Mouse (Mus musculus) testis, postnatal 14 days (tissue): ENCODE measurements around the gene Abcb9.

Source experiments
- DNase-seq: peaks from one replicate; pipeline ENCODE4 v3.0.0; 2021; ENCODE audit warnings: low spot score

Gene Abcb9

DNA sequence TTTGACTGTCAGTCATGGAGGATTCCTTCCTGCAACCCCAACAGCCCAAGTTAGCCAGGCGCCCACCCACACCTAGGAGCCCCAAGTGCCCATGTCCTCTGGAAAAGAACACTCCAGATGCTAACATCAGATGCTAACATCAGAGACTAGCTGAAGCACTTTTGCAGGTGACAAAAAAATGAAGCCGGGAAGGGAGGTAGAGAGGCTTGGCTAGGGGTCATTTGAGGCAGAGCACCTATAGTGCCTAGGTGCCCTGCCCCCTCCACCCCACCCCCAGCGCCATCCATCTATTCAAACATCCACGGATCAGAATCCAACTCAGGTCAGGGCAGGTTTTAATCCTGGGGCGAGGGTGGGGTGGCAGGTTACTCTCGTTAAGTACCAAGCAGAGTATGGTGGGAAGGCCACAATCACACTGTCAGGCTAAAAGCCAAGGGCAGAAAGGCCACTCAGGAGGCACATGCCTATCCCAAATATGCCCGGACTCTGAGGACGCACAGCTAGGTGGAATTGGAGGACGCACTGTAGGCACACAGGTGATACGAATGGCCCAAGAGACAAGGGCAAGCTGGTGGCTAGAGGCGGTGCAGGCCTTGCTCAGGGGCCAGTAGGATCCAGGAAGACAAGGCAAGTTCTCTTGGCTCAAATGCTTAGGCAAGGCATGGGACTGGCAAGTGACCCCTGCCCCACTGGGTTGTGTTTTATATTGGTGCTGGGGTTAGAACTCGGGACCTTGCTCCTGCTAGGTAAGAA lies 1.6 kb downstream of the Abcb9 start:
- no peak for DNase-seq

DNA sequence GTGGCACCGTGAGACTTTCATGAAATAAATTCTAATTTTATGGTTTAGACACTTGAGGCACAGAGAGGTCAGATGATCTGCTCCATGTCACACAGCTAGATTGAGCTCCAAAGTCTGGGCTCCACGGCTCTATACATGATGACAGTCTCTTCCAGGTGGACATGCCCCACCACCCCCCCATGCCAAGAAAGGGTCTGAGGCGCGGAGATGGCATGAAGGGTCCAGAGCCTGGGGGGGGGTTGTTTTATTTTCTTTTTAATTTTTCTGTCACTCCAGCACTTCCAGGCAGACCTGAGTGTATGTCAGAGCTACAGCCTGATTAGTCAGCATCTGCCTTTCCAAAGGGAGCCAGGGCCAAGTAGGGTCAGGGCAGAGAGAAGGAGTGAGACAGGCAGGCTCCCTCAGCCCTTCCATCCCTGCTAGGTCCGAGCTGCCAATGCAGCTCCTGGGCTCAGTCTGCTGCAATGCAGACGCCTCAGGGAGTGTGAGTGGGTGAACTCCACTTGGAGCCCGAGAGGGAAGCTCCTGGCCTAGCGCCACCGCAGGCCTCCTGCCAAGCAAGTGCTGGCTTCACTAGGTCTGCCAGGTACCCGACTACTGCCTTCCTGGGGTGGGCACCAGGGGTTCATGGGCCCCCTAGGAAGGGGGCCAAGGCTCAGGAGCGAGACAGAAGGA lies 2.3 kb downstream of the Abcb9 start:
- DNase-seq = no peak

DNA sequence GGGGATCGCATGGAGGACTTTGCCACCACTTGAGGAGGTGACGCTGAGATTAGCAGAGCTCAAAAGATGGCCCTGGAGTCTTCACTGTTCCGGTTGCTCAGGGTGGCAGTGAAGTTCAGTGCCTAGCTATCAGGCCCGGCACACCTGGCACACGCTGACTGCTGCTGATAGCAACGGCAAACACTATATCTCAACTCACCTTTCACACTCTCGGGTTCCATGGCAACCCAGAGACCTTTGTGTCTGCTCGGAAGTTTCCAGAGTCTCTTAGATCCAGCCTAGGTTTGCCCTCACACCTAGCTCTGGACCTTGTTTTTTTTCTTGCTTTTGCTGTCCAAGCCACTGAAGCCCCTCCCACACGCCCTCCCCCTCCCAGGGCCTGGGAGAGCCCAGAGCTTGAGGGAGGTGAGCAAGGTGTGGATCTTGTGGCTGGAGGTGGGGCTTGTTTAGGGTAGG lies 3.6 kb downstream of the Abcb9 start:
- no peak for DNase-seq

DNA sequence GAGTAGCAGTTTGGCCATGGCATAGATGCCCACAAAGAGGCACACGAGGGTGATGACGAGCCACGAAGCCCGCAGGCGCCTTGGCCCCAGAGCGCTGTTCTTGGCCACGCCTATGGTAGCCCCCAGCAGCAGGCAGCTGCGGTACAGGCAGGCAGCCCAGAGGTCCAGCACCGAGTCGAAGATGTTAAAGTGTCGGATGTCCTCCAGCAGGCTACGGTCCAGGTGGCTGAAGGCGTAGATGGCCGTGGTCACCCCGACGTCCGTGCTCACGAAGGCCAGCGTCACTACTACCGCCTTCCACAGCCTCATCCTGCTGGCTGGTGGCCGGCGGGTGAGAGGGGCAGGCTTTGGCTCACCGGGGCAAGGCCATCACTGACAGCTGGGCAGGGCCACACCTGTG lies 5.7 kb downstream of the Abcb9 start:
- DNase-seq = no peak

DNA sequence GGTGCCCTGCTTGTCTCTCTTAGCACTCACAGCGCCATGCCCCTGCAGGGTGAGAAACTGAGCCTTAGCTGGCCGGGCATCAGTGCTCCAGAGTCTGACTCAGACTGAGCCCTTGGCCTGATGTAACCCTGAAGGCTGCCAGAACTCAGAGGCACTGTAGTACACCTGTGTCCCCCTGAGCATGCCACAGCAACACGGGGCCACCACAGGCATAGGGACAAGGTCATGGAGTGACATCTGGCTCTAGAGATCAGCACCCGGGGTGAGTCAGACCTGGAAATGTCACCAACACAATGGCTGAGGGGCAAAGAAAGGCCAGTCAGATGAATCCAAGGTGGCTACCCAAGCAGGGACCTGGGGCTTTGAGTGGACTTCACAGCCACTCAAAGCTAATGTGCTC lies 8.7 kb downstream of the Abcb9 start:
- no peak for DNase-seq

DNA sequence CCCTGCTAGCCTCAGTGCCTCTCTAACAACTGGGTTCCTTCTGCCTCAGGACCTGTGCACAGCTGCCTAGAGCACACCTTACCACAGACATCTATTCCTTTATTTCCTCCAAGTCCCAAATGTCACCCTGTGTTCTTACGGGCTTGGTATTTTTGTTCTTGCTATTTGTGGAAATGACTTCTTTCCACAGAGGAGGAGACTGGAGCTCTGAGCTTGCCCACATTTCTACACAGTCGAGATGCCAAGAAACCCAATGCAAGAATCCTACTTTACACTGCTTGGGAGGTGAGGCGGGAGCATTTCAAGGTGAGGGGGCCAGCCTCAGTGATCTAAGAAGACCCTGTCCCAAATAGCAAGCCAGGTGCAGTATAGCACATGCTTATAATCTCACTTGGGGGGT lies 10.1 kb downstream of the Abcb9 start:
- DNase-seq = no peak

DNA sequence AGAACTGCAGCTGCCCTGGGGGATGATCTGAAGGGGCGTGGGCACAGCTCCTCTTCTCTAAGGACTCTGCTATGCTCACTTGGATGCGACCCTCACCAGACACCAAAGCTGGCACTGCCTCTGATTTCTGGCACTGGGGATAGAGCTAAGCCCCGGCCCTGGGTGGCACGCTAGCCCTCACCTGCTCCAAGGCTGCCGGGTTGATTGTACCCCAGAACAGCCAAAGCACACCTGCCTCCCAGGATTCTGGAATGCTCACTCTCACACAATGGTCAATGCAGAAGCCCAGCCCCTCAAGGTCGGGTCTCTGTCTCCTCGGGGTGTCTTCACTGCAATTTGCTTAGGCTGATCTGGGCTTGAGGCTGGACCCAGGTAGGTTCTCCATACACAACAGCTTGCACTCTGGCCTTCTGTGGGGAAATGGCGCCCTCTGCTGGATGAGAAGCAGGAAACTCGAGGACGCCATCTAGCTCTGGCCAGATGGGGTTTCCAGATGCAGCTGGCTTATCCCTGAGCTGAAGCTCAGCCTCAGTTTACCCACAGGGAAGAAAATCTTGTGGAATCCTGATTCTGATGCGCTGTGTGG lies 10.9 kb downstream of the Abcb9 start:
- DNase-seq = peak; percentile 57

DNA sequence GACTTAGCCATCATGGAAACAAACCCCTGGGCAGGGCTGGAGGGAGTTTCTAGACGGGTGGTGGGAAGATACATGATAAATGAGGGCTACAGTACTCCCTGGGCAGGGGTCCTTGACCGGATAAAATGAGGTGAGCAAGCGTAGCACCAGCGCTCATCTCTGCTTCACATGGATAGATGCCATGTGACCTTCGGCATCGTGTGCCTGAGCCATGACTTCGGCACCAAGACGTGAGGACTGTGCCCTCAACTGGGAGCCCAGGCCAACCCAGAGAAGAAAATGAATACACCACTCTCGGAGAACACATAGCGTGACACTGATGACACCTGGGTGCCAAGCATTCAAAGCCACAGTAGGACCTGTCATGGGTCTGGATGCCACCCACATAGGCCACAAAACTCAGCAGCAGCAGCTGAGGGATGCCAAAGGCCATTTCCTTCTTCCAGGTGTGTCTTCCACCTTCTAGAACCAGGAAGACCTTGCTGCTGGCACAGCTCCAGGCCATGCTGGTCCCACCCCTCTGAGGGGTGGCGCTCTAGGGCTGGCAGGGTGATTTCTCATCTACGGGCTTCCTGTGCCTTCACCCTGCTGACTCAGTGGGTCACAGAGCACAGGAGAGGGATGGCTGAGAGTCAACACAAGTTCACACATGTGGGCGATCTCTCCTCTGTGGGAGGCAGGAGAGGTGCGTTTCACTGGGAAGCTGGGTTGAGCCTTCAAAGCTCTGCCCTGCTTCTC lies 11.6 kb downstream of the Abcb9 start:
- DNase-seq = no peak

DNA sequence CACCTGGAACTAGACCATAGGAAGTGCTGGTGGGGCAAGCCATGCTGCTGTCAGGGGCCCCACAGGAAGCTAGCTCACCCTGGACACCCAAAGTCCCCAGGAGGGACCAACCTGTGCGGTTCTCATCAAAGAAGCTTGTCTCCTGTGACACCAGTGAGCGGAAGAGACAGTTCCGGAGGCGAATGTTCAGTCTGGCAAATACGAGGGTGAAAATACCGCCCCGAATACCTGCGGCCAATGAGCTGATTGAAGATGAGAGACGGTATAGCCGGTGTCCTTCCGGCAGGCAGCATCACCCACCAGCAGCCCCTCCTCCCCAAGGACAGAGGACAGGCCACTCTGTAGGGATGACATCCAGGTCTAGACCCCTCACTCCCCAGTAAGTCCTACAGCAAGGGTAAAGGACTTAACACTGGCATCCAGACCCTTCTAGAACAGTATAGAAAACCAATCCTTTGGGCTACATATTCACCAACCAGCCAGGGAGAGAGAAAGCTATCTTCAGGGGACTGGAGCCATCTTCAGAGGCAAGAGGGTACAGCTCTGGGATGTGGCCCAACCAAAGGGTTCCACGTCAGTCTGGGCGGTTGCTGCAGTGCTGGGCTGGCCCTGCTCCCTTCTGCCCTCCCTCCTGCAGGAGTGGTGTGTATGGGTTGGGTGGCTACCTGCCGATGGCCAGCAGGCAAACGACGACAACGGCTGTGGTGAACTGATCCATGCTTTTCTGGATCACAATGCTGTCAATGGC lies 12.5 kb downstream of the Abcb9 start:
- DNase-seq = no peak

DNA sequence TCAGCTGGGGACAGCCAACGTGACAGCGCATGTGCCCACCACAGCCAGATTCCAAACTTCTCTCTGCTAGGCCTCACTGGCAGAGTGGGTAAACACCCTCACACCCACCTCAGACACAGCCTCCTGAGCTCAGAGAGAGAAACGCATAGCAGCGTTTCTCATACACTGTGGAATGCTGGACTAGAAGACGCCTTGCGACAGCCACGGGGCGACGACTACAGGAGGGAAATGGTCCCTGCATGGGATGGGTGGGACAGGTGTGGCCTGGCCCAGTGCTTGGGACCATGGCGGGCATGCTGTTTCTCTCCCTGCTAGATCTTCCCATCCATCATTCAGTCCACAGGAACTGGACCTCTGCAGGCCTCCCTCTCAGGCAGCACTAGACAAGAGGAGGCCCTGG lies 13.2 kb downstream of the Abcb9 start:
- no peak for DNase-seq

DNA sequence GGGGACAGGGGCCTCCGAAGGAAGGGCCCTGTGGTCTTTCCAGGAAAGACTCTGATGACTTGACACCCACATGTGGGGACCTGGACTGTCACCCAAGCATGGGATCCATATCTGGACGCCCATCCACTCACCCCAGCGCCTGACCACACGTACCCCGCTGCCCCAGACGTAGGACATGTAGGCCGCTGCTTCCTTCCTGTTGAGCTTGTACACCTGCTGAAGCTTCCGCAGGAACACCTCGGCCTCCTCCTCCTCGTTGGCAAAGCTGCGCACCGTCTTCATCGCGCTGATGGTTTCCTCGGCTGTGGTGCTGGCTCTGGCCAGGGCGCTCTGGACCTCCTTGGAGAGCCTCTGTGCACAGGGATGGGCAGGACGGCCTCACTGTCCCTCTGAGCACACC lies 15.7 kb downstream of the Abcb9 start:
- DNase-seq = no peak

DNA sequence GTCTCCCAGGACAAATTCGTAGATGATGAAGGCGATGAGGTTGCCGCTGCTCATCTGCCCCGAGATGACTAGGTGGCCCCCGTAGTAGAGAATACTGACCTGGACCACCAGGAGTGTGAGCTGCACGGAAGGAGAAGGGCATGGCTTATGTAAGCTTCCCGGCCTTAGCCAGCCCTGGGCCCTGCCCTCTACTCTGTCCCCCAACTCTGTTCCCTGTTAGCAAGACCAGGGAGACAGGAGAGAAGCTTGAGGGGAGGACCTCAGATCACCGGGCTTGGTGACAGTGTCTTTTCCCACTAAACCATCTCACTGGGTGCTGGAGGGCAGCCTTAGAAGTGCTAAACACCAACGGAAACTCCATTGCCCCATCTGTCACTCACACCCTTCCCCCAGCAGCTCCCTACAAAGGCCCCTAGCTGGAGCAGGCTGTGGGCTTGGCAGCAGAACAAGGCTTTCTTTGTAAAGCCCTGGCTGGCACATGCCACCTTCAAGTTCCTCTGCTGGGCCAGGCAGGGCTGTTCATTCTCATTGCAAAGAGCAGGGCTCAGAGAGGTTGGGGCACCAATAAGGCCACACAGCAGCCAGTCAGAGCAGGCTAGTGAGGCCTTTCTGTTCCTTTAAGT lies 16.7 kb downstream of the Abcb9 start:
- no peak for DNase-seq

DNA sequence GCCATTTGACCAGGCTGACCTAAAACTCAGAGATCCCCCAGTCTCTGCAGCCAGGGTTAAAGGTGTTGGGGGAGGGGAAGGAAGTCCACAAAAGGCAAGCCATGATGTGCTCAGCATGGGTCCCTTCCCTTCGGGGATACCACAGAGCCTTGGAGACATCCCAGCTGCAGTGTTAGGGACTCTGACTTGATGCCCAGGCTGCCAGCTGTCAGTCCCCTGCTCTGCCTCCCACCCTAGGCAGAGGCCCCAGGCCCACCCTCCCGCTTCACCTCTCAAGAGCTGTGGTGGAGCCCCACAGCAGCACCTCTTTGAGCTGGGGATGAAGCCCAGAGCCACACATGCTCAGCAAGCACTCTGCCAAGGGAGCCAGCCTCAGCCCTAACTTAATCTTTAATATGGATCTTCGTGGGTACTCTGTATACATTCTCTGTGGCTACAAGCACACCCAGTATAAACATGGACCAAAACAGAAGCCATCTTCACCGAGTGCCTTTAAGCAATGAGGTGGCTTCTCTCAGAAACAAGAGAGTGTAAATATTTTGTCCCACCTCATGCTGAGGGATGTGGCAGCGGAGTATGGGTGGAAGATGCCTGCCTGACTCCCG lies 17.6 kb downstream of the Abcb9 start:
- no peak for DNase-seq

DNA sequence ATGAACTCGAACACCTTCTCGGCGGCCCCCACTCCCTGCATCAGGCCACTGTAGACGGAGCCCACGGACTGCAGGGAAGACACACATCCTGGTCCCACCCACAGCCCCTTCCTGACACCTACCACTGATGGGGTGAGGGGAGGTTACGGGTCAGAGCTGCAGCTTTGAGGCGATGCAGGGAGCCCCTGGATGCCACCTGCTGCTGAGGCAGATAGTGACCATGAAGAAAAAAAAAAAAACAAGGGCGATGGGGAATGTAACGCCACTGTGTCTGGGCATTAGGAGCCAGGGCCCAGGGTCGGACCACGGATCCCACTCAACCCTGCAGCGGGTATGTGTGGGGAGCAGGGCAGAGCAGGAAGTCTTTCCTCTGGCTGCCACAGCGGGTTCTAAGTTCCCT lies 18.4 kb downstream of the Abcb9 start:
- no peak for DNase-seq

DNA sequence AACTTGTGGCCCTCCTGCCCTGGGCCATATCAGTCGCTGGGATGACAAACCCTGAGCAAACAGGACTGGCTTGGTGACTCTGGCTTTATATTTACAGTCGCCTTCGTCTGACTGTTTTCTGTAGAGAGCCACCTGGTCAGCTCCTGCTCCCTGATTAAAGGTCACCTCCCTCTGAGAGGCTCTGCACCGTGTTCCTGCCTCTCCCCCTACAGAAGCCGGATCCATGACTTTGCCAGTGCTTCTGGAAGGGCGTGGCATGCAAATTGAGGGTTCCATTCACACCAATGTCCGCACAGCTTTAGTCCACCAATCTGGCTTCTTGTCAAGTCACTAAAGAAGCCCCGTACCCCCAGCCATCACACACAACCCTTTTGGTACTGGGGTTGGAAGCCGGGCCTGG lies 19.0 kb downstream of the Abcb9 start:
- DNase-seq = no peak

DNA sequence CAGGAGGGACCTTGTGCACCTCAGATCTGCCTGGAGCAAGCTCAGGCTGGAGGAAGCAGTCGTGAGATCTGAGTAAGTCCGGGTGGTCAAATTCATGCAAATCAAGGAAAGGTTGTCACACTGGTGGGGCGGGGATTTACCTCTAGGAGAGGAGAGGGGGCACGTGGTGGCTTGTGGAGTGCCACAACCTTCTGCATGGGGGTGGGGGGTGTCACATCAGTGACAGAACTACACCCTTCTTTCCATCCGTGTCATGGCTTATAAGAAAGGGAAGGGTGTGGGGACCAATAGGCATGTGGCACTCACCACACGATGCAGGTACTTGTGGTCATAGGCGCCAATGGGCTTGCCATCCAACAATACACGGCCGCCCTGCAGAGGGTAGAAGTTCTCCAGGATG lies 19.9 kb downstream of the Abcb9 start:
- no peak for DNase-seq

DNA sequence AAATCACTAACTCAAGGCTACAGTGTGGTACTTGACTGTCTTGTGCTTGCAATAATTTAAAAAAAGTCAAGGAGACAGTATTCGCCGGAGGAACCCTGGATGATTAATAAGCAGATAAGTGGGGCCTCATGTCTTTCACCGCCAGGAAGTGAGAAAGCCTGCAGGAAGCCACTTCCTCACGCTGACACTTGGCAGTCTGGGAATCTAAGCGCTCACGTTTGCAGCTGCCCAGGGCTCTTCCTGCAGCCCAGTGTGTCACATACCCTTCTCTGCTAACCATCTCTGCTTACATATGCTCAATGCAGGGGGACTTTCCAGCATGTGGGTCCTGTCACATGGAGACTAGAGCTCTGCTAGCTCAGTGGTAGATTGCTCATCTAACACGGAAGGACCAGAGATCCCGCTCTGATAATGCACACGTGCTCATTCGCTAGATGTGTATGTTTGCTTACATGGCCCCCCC lies 20.7 kb downstream of the Abcb9 start:
- no peak for DNase-seq

DNA sequence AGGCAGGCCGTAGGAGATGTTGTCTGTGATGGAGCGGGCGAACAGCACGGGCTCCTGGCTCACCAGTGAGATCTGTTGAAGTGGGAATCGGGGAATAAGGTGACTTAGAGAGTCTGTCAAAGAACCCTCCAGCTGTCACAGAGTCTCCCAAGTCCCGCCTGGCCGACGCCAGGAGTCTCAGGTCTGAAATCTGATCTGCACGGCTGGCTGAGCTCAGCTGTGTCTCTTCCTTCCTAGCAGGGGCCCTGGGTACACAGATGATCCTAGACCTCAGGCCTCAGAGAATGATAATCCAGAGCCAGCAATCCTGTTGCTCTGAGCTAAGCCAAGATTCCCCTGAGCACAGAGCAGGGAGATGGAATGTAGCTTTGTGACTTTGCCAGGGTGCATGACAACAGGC lies 21.9 kb downstream of the Abcb9 start:
- DNase-seq = no peak

DNA sequence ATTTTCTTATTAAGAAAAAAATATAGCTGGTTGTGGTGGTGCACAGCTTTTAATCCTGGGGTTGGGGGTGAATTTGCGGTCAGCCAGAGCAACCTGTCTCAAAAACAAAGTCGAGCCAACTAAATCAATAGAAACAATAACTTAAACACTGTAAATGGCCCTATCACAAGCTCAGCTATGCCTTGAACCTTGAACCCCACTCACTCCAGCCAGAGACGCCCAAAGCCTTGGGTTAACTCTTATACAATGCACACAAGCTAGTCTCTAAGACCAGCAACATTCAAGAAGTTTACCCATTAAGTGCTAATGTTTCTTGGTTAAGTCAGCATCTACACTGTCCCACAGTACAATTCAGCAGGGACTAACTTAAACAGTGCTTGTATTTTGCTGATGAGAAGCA lies 25.9 kb downstream of the Abcb9 start:
- no peak for DNase-seq

DNA sequence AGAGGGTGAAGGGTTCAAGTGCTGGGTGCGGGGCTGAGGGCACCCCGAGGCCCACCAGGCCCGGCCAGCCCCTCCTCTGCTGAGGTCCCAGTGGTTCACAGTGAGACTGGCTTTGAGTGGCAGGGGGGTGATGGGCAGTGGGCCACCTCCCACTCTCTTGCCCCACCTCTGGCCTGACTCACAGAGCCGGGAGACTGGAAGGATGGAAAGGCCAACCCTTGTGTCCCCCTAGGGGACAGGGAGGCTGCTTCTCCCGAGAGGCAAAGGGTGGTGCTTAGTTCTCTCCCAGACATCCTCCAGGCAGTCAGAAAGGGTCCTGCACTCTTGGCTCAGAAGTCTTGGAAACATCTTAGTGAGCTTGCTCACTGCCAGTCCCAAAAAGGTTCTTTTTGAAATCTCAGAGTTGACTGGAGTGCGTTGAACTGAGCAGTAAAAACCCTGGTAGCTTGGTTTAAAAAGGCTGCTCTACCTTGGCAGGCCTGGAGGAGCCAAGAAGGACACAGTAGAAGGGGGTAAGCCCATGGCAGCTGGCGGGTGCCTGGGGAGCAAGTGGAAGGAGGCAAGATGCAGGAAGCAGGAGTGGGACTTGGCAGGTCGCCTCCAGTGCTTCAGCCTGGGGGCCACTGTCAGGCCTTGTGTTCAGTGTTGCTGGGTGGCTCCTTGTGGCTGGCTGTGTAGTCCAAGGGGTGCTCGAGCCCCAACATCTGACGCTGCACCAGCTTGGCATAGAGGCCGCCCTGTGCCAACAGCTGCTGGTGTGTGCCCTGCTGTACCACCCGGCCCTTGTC lies 33.4 kb downstream of the Abcb9 start:
- DNase-seq = no peak
